Mouse (Mus musculus): ENCODE data around the gene Plekhh2. TPM values are rescaled to one million over a fixed set of nuclear protein-coding genes. Genes with fewer than 3 reads are reported as not detected.

The Plekhh2 gene
- polyA plus RNA-seq, 1 experiment, result 3.2 TPM

- no peaks in the 10 kb centered on the region for H3K4me1 ChIP-seq (ENCODE audit: control insufficient read depth, insufficient read depth, low read length)
- H3K36me3 ChIP-seq (ENCODE audit: control insufficient read depth, insufficient read depth, low read length), result no peaks in the 10 kb centered on the region
- TF ChIP-seq CTCF (conservative IDR thresholded peaks at IDR 0.05; ENCODE audit: insufficient read depth, insufficient read length, low read depth, low read length) (no peak), POLR2A (IDR thresholded peaks at IDR 0.05; ENCODE audit: low read depth, low read length) (no peak)
- H3K4me3 ChIP-seq (ENCODE audit: insufficient read depth, low read depth, low read length), result no peak overlapping the region
- DNase-seq, result no peak
- H3K27ac ChIP-seq (ENCODE audit: insufficient read depth, low read depth, low read length), result no peak overlapping the region
- H3K27me3 ChIP-seq (replicated peaks; ENCODE audit: control insufficient read depth, insufficient read depth, low read length), result no peaks in the 10 kb centered on the region
- 72% methylated on average over 7 of the region's 7 CpGs for WGBS
Measured at GRCm38 (mm10) chr17:84619112-84619511, 107.4 kb downstream of the Plekhh2 start.

GRCm38 (mm10) chr17:84620076-84620475, 108.4 kb downstream of the Plekhh2 start:
- WGBS, result 80% methylated on average over 3 of the region's 3 CpGs
- H3K27ac ChIP-seq (ENCODE audit: insufficient read depth, low read depth, low read length), result no peak overlapping the region
- TF ChIP-seq POLR2A (IDR thresholded peaks at IDR 0.05; ENCODE audit: low read depth, low read length) (no peak), CTCF (conservative IDR thresholded peaks at IDR 0.05; ENCODE audit: insufficient read depth, insufficient read length, low read depth, low read length) (no peak)
- no peak for DNase-seq
- no peaks in the 10 kb centered on the region for H3K27me3 ChIP-seq (replicated peaks; ENCODE audit: control insufficient read depth, insufficient read depth, low read length)
- H3K36me3 ChIP-seq (ENCODE audit: control insufficient read depth, insufficient read depth, low read length), result no peaks in the 10 kb centered on the region
- no peaks in the 10 kb centered on the region for H3K4me1 ChIP-seq (ENCODE audit: control insufficient read depth, insufficient read depth, low read length)
- no peak overlapping the region for H3K4me3 ChIP-seq (ENCODE audit: insufficient read depth, low read depth, low read length)

- 86% methylated on average over 6 of the region's 6 CpGs for WGBS
- DNase-seq, result no peak
- TF ChIP-seq CTCF (conservative IDR thresholded peaks at IDR 0.05; ENCODE audit: insufficient read depth, insufficient read length, low read depth, low read length) (no peak), POLR2A (IDR thresholded peaks at IDR 0.05; ENCODE audit: low read depth, low read length) (no peak)
- Histone ChIP-seq H3K27ac (ENCODE audit: insufficient read depth, low read depth, low read length) (no peak overlapping the region), H3K4me3 (ENCODE audit: insufficient read depth, low read depth, low read length) (no peak overlapping the region), H3K4me1 (ENCODE audit: control insufficient read depth, insufficient read depth, low read length) (no peaks in the 10 kb centered on the region), H3K27me3 (replicated peaks; ENCODE audit: control insufficient read depth, insufficient read depth, low read length) (no peaks in the 10 kb centered on the region), H3K36me3 (ENCODE audit: control insufficient read depth, insufficient read depth, low read length) (no peaks in the 10 kb centered on the region)
Measured at GRCm38 (mm10) chr17:84620610-84621009, 108.9 kb downstream of the Plekhh2 start.

GRCm38 (mm10) chr17:84621209-84621608, 109.5 kb downstream of the Plekhh2 start:
- Histone ChIP-seq H3K27me3 (replicated peaks; ENCODE audit: control insufficient read depth, insufficient read depth, low read length) (no peaks in the 10 kb centered on the region), H3K4me3 (ENCODE audit: insufficient read depth, low read depth, low read length) (no peak overlapping the region), H3K27ac (ENCODE audit: insufficient read depth, low read depth, low read length) (no peak overlapping the region), H3K36me3 (ENCODE audit: control insufficient read depth, insufficient read depth, low read length) (no peaks in the 10 kb centered on the region), H3K4me1 (ENCODE audit: control insufficient read depth, insufficient read depth, low read length) (no peaks in the 10 kb centered on the region)
- DNase-seq, result no peak
- TF ChIP-seq POLR2A (IDR thresholded peaks at IDR 0.05; ENCODE audit: low read depth, low read length), result no peak
- TF ChIP-seq CTCF (conservative IDR thresholded peaks at IDR 0.05; ENCODE audit: insufficient read depth, insufficient read length, low read depth, low read length), result no peak
- 82% methylated on average over 6 of the region's 6 CpGs for WGBS

- WGBS, result 78% methylated on average over 4 of the region's 4 CpGs
- no peak for DNase-seq
Measured at GRCm38 (mm10) chr17:84622028-84622427, 110.3 kb downstream of the Plekhh2 start.

GRCm38 (mm10) chr17:84622873-84623272, 111.2 kb downstream of the Plekhh2 start:
- TF ChIP-seq CTCF (conservative IDR thresholded peaks at IDR 0.05; ENCODE audit: insufficient read depth, insufficient read length, low read depth, low read length) (no peak), POLR2A (IDR thresholded peaks at IDR 0.05; ENCODE audit: low read depth, low read length) (no peak)
- Histone ChIP-seq H3K4me3 (ENCODE audit: insufficient read depth, low read depth, low read length) (no peak overlapping the region), H3K27me3 (replicated peaks; ENCODE audit: control insufficient read depth, insufficient read depth, low read length) (no peaks in the 10 kb centered on the region), H3K27ac (ENCODE audit: insufficient read depth, low read depth, low read length) (no peak overlapping the region), H3K4me1 (ENCODE audit: control insufficient read depth, insufficient read depth, low read length) (0 out of 2 replicates have a peak, but pooled peaks cover 3% of the 10 kb centered on the region), H3K36me3 (ENCODE audit: control insufficient read depth, insufficient read depth, low read length) (no peaks in the 10 kb centered on the region)
- 78% methylated on average over 2 of the region's 2 CpGs for WGBS
- no peak for DNase-seq

More at GRCm38 (mm10) chr17:84622028-84622427, 110.3 kb downstream of the Plekhh2 start:
- no peaks in the 10 kb centered on the region for H3K27me3 ChIP-seq (replicated peaks; ENCODE audit: control insufficient read depth, insufficient read depth, low read length)
- TF ChIP-seq CTCF (conservative IDR thresholded peaks at IDR 0.05; ENCODE audit: insufficient read depth, insufficient read length, low read depth, low read length) (no peak; the same call in 1 of the 2 replicates), POLR2A (IDR thresholded peaks at IDR 0.05; ENCODE audit: low read depth, low read length) (no peak)
- no peak overlapping the region for H3K4me3 ChIP-seq (ENCODE audit: insufficient read depth, low read depth, low read length)
- H3K4me1 ChIP-seq (ENCODE audit: control insufficient read depth, insufficient read depth, low read length), result 0 out of 2 replicates have a peak, but pooled peaks cover under 1% of the 10 kb centered on the region
- no peak overlapping the region for H3K27ac ChIP-seq (ENCODE audit: insufficient read depth, low read depth, low read length)
- H3K36me3 ChIP-seq (ENCODE audit: control insufficient read depth, insufficient read depth, low read length), result no peaks in the 10 kb centered on the region

- peak within 1 kb of the TSS; percentile 89 for H3K4me3 ChIP-seq (ENCODE audit: insufficient read depth, low read depth, low read length)
- peak; percentile 95 for DNase-seq
- no peaks in the 10 kb centered on the region for H3K36me3 ChIP-seq (ENCODE audit: control insufficient read depth, insufficient read depth, low read length)
- TF ChIP-seq POLR2A (IDR thresholded peaks at IDR 0.05; ENCODE audit: low read depth, low read length) (no peak), CTCF (conservative IDR thresholded peaks at IDR 0.05; ENCODE audit: insufficient read depth, insufficient read length, low read depth, low read length) (no peak)
- WGBS, result under 1% methylated on average over 25 of the region's 25 CpGs
- no peak within 1 kb of the TSS for H3K27ac ChIP-seq (ENCODE audit: insufficient read depth, low read depth, low read length)
- H3K4me1 ChIP-seq (ENCODE audit: control insufficient read depth, insufficient read depth, low read length), result 0 out of 2 replicates have a peak, but pooled peaks cover 3% of the 10 kb centered on the region
- H3K27me3 ChIP-seq (replicated peaks; ENCODE audit: control insufficient read depth, insufficient read depth, low read length), result no peaks in the 10 kb centered on the region
Measured at GRCm38 (mm10) chr17:84626276-84626856, 114.7 kb downstream of the Plekhh2 start, which contains the start of gene Dync2li1. Gene Dync2li1 (plus strand): TSS chr17:84626496.
